Comparison of ENCODE assay signal across 19 mouse cellular contexts in the genomic region with DNA sequence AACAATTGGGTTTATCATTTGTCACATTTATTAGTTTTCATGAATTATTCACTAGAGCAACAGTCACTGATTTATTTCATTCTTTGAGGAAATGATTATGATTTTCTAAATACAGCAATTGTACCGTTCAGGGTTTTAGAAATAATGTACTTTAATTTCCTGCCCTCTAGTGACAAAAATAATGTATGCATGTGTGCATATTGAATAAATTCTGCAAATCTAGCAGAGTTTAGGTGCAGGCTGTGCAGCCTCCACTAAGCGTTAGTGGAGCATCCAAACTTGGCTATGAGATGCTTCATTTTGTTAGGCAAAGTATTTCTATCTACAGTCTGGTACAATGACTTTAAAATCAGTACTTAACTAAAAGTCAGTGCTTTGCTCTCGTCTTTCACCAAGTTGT.
A peak's percentile ranks its signal among the peaks of the same experiment; 100 is the strongest.
DNase-seq lines count a peak whose midpoint lies in the region; ATAC-seq and TF ChIP-seq lines count a peak whose summit lies in the region.
"Had no signal": no experiment of that assay in that cellular context is flagged by ENCODE, and none has a peak within 500 bp of the region (broad histone marks: within the 10 kb centered on the region; RNA-seq: fewer than 3 reads in every experiment).

No protein-coding gene starts in this region.

- peak; percentile 27; the same call in 1 of the 2 replicates for TF ChIP-seq CTCF in intestine, postnatal 0 days (IDR thresholded peaks at IDR 0.05; ENCODE audit: low read depth)
- peak; percentile 72 for TF ChIP-seq CTCF in midbrain, postnatal 0 days (IDR thresholded peaks at IDR 0.05)

- ATAC-seq in forebrain, embryonic 14.5 days, result no peak; the same call in 1 of the 2 replicates
- ATAC-seq in forebrain, embryonic 11.5 days (replicated peaks; ENCODE audit: low FRiP score), result no peak
- ATAC-seq in intestine, postnatal 0 days, result no peak
- no peak for ATAC-seq in intestine, embryonic 15.5 days
- ATAC-seq in midbrain, embryonic 15.5 days (replicated peaks), result peak; percentile 71; the same call in 1 of the 2 replicates
- ATAC-seq in midbrain, embryonic 13.5 days, result no peak
- ATAC-seq in midbrain, postnatal 0 days (ENCODE audit: low FRiP score), result peak; percentile 60; the same call in 1 of the 2 replicates

- H3K27ac ChIP-seq in forebrain, embryonic 14.5 days (ENCODE audit: low read depth, low read length), result no peak overlapping the region
- H3K27ac ChIP-seq in forebrain, embryonic 11.5 days (ENCODE audit: low read depth, low read length), result no peak overlapping the region
- H3K27ac ChIP-seq in intestine, postnatal 0 days (ENCODE audit: low read depth, low read length), result no peak overlapping the region
- H3K27ac ChIP-seq in intestine, embryonic 15.5 days, result no peak overlapping the region
- H3K27ac ChIP-seq in midbrain, embryonic 15.5 days, result no peak overlapping the region
- no peak overlapping the region for H3K27ac ChIP-seq in midbrain, embryonic 13.5 days
- H3K27ac ChIP-seq in midbrain, postnatal 0 days (ENCODE audit: low read depth, low read length), result no peak overlapping the region
- H3K27ac ChIP-seq: limb, embryonic 12.5 days; liver, embryonic 15.5 days; neural tube, embryonic 13.5 days had no signal

- H3K4me1 ChIP-seq in forebrain, embryonic 14.5 days (ENCODE audit: control insufficient read depth, insufficient read depth, low read length), result no peaks in the 10 kb centered on the region
- no peaks in the 10 kb centered on the region for H3K4me1 ChIP-seq in forebrain, embryonic 11.5 days (replicated peaks; ENCODE audit: control insufficient read depth, insufficient read depth, low read length)
- H3K4me1 ChIP-seq in intestine, postnatal 0 days (replicated peaks; ENCODE audit: control insufficient read depth, insufficient read depth, low read length), result no peaks in the 10 kb centered on the region
- no peaks in the 10 kb centered on the region for H3K4me1 ChIP-seq in intestine, embryonic 15.5 days (replicated peaks)
- no peaks in the 10 kb centered on the region for H3K4me1 ChIP-seq in midbrain, embryonic 15.5 days
- H3K4me1 ChIP-seq in midbrain, embryonic 13.5 days (replicated peaks), result no peaks in the 10 kb centered on the region
- H3K4me1 ChIP-seq in midbrain, postnatal 0 days (ENCODE audit: insufficient read depth, low read length), result no peaks in the 10 kb centered on the region
- H3K4me1 ChIP-seq: limb, embryonic 12.5 days; liver, embryonic 15.5 days; neural tube, embryonic 13.5 days had no signal

- H3K27me3 ChIP-seq in forebrain, embryonic 14.5 days (replicated peaks; ENCODE audit: control insufficient read depth, insufficient read depth, low read length), result no peaks in the 10 kb centered on the region
- no peaks in the 10 kb centered on the region for H3K27me3 ChIP-seq in forebrain, embryonic 11.5 days (ENCODE audit: control insufficient read depth, insufficient read depth, low read length)
- H3K27me3 ChIP-seq in intestine, postnatal 0 days (replicated peaks; ENCODE audit: control insufficient read depth, insufficient read depth, low read length), result no peaks in the 10 kb centered on the region
- H3K27me3 ChIP-seq in intestine, embryonic 15.5 days (replicated peaks), result no peaks in the 10 kb centered on the region
- no peaks in the 10 kb centered on the region for H3K27me3 ChIP-seq in midbrain, embryonic 15.5 days (replicated peaks)
- no peaks in the 10 kb centered on the region for H3K27me3 ChIP-seq in midbrain, embryonic 13.5 days
- H3K27me3 ChIP-seq in midbrain, postnatal 0 days (ENCODE audit: insufficient read depth, low read length), result no peaks in the 10 kb centered on the region
- H3K27me3 ChIP-seq: limb, embryonic 12.5 days; liver, embryonic 15.5 days; neural tube, embryonic 13.5 days had no signal

- DNase-seq in forebrain, embryonic 14.5 days (ENCODE audit: low spot score), result peak; percentile 51
- DNase-seq in forebrain, embryonic 11.5 days (ENCODE audit: low spot score), result no peak
- peak; percentile 66 for DNase-seq in midbrain, postnatal 0 days (ENCODE audit: low spot score)
- no peak for DNase-seq in Muller cell, postnatal 12 days (ENCODE audit: inconsistent ontology term)
- DNase-seq: adrenal gland, postnatal 10 days; B cell, adult 2 months; gastrocnemius, postnatal 10 days; kidney, adult 11 months; kidney, postnatal 36 days; lung, postnatal 4 days; right cerebral cortex, postnatal 4 days; thymus, adult 18-20 months had no signal

- no peak overlapping the region for H3K4me2 ChIP-seq in forebrain, embryonic 14.5 days (ENCODE audit: low read length)
- no peak overlapping the region for H3K4me2 ChIP-seq in forebrain, embryonic 11.5 days (ENCODE audit: low read depth, low read length, severe bottlenecking)
- H3K4me2 ChIP-seq in intestine, postnatal 0 days (replicated peaks; ENCODE audit: low read depth), result no peak overlapping the region
- no peak overlapping the region for H3K4me2 ChIP-seq in intestine, embryonic 15.5 days (replicated peaks)
- no peak overlapping the region for H3K4me2 ChIP-seq in midbrain, embryonic 15.5 days
- no peak overlapping the region for H3K4me2 ChIP-seq in midbrain, embryonic 13.5 days (replicated peaks)
- H3K4me2 ChIP-seq in midbrain, postnatal 0 days (ENCODE audit: low read depth, low read length, poor library complexity, severe bottlenecking), result no peak overlapping the region
- H3K4me2 ChIP-seq: limb, embryonic 12.5 days; liver, embryonic 15.5 days; neural tube, embryonic 13.5 days had no signal

- no peaks in the 10 kb centered on the region for H3K36me3 ChIP-seq in forebrain, embryonic 14.5 days (ENCODE audit: control insufficient read depth, insufficient read depth, low read length)
- H3K36me3 ChIP-seq in forebrain, embryonic 11.5 days (ENCODE audit: control insufficient read depth, insufficient read depth, low read length), result no peaks in the 10 kb centered on the region
- H3K36me3 ChIP-seq in intestine, postnatal 0 days (ENCODE audit: control insufficient read depth, insufficient read depth), result no peaks in the 10 kb centered on the region
- H3K36me3 ChIP-seq in intestine, embryonic 15.5 days, result no peaks in the 10 kb centered on the region
- no peaks in the 10 kb centered on the region for H3K36me3 ChIP-seq in midbrain, embryonic 15.5 days (replicated peaks)
- H3K36me3 ChIP-seq in midbrain, embryonic 13.5 days, result no peaks in the 10 kb centered on the region
- no peaks in the 10 kb centered on the region for H3K36me3 ChIP-seq in midbrain, postnatal 0 days (ENCODE audit: insufficient read depth, low read length)
- H3K36me3 ChIP-seq: limb, embryonic 12.5 days; liver, embryonic 15.5 days; neural tube, embryonic 13.5 days had no signal

- 75% methylated on average over 3 of the region's 3 CpGs for WGBS in forebrain, embryonic 14.5 days
- 77% methylated on average over 3 of the region's 3 CpGs for whole genome bisulfite sequencing in forebrain, embryonic 11.5 days
- WGBS in intestine, postnatal 0 days, result 68% methylated on average over 3 of the region's 3 CpGs
- 70% methylated on average over 3 of the region's 3 CpGs for WGBS in intestine, embryonic 15.5 days
- WGBS in midbrain, embryonic 15.5 days, result 63% methylated on average over 3 of the region's 3 CpGs
- WGBS in midbrain, embryonic 13.5 days, result 78% methylated on average over 3 of the region's 3 CpGs
- 63% methylated on average over 3 of the region's 3 CpGs for WGBS in midbrain, postnatal 0 days

- H3K9ac ChIP-seq in forebrain, embryonic 14.5 days (ENCODE audit: low read length), result no peak overlapping the region
- no peak overlapping the region for H3K9ac ChIP-seq in forebrain, embryonic 11.5 days (ENCODE audit: low read length)
- no peak overlapping the region for H3K9ac ChIP-seq in intestine, postnatal 0 days (ENCODE audit: low read depth, low read length)
- H3K9ac ChIP-seq in intestine, embryonic 15.5 days, result no peak overlapping the region
- no peak overlapping the region for H3K9ac ChIP-seq in midbrain, embryonic 15.5 days
- H3K9ac ChIP-seq in midbrain, embryonic 13.5 days (replicated peaks), result no peak overlapping the region
- no peak overlapping the region for H3K9ac ChIP-seq in midbrain, postnatal 0 days (replicated peaks; ENCODE audit: low read length, poor library complexity, severe bottlenecking)
- H3K9ac ChIP-seq: limb, embryonic 12.5 days; liver, embryonic 15.5 days; neural tube, embryonic 13.5 days had no signal

- H3K4me3 ChIP-seq in forebrain, embryonic 14.5 days (ENCODE audit: low read depth, low read length), result no peak overlapping the region
- no peak overlapping the region for H3K4me3 ChIP-seq in forebrain, embryonic 11.5 days (ENCODE audit: low read depth, low read length)
- no peak overlapping the region for H3K4me3 ChIP-seq in intestine, postnatal 0 days (ENCODE audit: low read depth, low read length)
- no peak overlapping the region for H3K4me3 ChIP-seq in intestine, embryonic 15.5 days (replicated peaks)
- no peak overlapping the region for H3K4me3 ChIP-seq in midbrain, embryonic 15.5 days
- H3K4me3 ChIP-seq in midbrain, embryonic 13.5 days (replicated peaks), result no peak overlapping the region
- H3K4me3 ChIP-seq in midbrain, postnatal 0 days (ENCODE audit: low read depth, low read length), result no peak overlapping the region
- H3K4me3 ChIP-seq: limb, embryonic 12.5 days; liver, embryonic 15.5 days; neural tube, embryonic 13.5 days had no signal

- H3K9me3 ChIP-seq in forebrain, embryonic 14.5 days (replicated peaks; ENCODE audit: control insufficient read depth, low read length), result no peaks in the 10 kb centered on the region
- H3K9me3 ChIP-seq in forebrain, embryonic 11.5 days (ENCODE audit: control insufficient read depth, low read length), result no peaks in the 10 kb centered on the region
- H3K9me3 ChIP-seq in intestine, postnatal 0 days (ENCODE audit: control insufficient read depth), result no peaks in the 10 kb centered on the region
- no peaks in the 10 kb centered on the region for H3K9me3 ChIP-seq in intestine, embryonic 15.5 days
- no peaks in the 10 kb centered on the region for H3K9me3 ChIP-seq in midbrain, embryonic 15.5 days
- no peaks in the 10 kb centered on the region for H3K9me3 ChIP-seq in midbrain, embryonic 13.5 days
- H3K9me3 ChIP-seq in midbrain, postnatal 0 days (ENCODE audit: low read length), result no peaks in the 10 kb centered on the region
- H3K9me3 ChIP-seq: limb, embryonic 12.5 days; liver, embryonic 15.5 days; neural tube, embryonic 13.5 days had no signal

Comparison
In these comparisons a context has a peak if more than half of its experiments do, and no peak if none do; other contexts are left out.
1. ATAC-seq: peak in midbrain, embryonic 15.5 days (single experiment) and midbrain, postnatal 0 days (single experiment); none in forebrain, embryonic 14.5 days (single experiment), forebrain, embryonic 11.5 days (single experiment), intestine, postnatal 0 days (single experiment), intestine, embryonic 15.5 days (single experiment) and midbrain, embryonic 13.5 days (single experiment).
2. DNase-seq: peak in forebrain, embryonic 14.5 days (single experiment) and midbrain, postnatal 0 days (single experiment); none in forebrain, embryonic 11.5 days (single experiment) and Muller cell, postnatal 12 days (single experiment).